Mouse (Mus musculus) CD4-positive, CD25-positive, alpha-beta regulatory T cell, adult 2 months (primary cell): ENCODE data around the gene Zfp1.

Source experiments
- DNase-seq: peaks from one replicate; pipeline ENCODE4 v3.0.0-alpha.2; 2012; ENCODE audit warnings: low read depth, low spot score

Zfp1 gene

DNA sequence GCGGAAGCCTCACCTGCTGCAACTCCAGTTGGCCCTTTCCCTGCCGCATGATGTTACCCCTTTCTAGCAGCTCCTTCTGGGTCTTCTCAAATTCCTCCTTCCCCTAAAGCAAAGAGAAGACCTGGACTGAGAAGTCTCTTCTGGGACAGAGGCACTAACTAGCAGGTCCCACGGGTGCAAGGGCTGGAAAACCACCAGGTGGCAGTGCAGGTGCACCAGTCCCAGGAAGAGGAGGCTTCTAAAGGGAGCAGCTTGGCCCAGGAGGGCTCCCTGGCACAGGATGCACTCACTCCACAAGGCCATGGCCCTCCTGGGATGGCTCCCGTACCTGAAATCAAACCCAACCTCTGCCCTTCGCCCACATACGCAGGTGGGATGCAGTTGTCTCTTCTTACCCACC is 69.4 kb downstream of the Zfp1 start:
- peak; percentile 80 for DNase-seq

DNA sequence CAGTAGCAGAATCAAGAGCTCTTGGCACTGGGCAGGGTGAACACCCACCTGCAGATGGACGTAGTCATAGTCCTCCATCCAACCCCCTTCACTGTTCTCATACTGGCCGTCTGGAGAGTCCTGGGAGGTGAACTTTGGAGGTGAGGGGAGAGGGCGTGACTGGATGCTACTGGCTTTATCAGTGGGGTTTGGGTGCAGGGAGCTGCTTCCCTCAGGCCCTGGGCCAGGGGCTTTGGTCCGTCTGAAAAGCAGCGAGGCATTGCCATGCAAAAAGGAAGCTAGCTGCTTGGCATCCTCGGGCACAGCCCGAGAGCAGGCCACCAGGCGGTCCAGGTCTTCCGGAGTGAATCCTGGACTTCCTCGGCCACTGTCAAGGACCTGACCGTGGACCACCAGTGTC is 70.1 kb downstream of the Zfp1 start:
- no peak for DNase-seq

DNA sequence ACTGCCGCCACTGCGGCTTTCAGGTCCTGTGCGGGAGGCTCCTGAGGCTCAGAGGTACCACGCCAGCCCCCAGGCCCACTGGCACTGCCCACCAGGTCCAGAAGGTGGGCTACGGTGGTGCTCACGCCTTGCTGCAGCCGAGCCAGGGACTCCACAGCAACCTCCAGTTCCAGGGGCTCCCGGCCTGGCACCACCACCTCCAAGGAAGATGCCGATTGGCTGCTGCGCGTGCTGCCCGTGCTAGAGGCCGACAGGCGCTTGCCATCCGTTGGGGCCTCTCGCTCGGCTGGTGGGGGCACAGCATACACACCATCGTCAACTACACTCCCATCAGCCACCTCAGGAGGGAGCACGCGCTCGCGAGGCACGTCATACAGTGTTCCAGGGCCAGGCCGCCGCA is 70.6 kb downstream of the Zfp1 start:
- no peak for DNase-seq

DNA sequence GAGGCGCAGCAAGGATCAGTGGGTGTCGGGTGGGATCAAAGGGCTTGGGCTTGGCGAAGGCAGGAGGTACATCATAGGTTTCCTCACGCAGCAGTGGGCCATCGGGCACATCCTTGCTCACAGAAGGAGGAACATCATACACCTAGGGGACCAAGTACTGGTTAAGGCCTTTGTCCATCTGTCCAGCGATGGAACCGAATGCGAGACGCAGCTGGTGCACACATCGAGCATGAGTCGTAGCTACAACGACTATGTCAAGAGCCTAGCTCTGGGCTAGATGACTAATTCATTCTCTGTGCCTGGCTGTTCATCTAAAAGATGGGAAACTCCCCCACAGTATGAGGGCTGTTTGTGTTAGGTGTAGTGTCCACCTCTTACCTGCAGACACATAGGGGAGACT is 71.1 kb downstream of the Zfp1 start:
- DNase-seq, result no peak

DNA sequence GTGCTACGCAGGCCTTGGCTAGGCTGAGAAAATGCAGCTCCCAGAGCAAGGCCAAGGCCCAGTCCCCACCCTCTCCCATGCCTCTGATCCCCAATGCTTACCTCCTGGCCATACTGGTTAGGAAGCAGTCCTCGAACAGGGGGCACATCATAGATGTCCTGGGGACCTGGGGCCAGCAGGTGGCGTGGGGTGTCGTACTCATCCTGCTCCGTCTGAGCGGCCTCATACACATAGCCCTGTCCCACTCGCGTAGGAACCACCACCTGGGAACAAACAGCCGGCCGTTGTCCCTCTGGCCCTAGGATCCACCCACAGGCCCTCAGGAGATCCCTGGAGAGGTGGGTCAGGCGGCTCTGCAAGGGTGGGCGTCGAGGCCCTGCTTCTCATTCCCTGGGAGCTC is 72.3 kb downstream of the Zfp1 start:
- DNase-seq, result no peak

DNA sequence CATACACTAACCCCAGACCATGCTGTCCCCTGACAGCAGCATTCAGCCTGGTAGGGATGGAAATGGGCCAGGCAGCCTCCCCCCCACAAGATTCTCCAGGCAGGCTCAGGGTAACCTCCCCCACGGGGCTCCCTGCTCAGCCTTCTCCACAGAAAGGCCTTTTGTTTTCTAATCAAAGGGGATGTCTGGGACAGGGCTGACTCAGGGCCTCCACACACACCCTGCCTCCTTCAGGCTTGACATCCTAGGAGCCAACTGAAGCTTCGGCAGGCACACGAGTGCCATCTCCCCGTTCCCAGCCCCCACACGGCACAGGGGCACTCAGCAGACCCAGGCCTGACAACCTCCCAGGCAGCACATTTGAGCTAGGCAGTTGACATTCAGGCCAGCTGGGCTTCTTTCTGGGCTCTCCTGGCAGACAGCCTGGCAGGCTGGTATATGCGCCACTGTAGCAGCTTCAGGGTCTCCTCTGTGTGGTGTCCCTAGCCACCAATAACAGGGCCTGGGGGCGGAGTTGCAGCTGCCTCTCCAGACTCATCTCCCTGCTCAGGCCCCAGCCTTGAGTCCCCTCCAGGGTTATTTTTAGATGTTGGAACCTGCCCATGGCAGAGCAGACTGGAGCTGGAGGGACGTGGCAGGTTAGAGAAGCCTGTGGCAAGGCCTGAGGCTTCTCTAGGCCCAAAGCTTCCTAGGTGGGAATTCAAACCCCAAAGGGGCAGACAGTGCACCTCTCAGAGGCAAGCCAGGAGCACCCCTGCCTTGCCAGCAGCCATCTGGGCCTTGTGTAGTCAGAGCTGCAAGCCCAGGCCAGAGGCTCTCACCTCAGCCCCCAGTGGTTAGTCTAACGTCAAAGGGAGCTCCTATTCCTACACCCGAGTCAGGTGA is 73.6 kb downstream of the Zfp1 start:
- DNase-seq, result no peak

DNA sequence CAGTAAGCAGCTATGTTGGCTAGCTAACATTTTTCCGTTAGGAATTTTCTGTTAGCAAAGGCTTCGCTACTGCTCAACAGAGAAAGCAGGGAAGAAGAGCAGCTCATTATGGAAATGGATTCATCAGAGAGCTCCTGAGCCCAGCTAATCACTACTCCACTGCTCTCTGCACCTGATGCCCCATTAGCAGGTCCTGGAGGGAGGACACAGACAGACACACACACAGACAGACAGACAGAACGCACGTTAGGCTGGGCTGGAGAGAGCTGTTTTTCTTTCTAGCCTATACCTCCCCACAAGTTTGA is 74.2 kb downstream of the Zfp1 start:
- DNase-seq, result no peak

DNA sequence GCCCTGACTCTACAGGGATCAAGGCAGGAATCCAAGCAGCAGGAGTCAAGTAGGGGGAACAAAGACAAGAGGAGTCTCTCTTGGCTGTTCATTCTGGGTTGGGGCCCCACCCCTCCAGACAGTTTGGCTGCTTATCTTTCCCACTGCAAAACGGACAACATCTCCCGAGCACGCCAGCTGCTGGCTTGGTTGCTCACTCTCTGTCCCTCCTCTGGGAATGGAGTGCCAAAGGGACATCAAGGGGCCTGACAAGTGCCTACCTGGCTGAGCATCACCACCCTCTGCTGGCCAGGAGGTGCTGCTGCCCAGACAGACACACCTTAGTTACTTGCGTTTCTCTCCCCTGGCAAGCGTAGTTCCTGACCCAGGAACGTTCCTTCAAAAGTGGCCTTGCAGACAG is 74.7 kb downstream of the Zfp1 start:
- DNase-seq, result no peak

DNA sequence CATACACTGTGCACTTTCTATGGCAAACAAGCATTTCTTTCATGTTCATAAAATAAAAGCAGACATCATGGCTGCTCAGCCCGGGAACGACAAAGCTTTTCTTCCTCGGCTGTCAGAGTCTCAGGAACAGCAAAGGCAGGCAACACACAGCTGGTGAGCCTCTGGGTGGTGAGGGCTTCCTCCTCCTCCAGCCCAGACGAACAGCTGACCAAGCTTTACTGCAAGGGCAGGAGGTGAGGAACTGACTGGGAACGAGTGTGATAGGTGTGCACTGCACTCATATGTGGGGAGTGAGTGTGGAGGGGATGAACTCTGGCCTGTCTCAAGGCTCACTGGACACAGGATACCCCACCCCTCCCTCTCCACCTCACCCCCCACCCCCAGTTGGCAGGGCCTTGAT is 75.7 kb downstream of the Zfp1 start:
- no peak for DNase-seq

DNA sequence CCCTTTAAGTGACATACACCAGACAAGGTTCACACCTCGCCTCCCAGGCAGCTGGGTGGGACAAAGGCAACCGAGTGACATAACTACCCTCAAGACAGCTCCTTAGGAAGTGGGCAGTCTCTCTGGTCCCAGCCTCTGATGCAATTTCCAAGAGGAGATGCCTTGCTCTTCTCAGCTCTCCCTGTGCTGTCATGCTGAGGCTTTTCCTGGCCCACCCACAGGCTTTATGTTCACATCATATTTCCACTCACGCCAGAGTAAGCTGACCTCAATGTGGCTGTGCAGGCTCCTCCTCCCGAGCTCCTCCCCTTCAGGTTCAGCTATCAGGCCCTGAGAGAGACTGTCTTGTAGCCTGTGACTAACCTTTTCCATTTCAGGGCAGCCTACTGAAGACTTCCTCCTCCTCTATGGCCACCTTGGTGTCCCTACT is 76.9 kb downstream of the Zfp1 start:
- DNase-seq, result peak; percentile 17
